Mouse (Mus musculus) cerebellum, adult 2 months (tissue): ENCODE measurements around the gene Pawr.

ENCODE experiments used
- CTCF ChIP-seq: fragments of 200-500 bp; IDR thresholded peaks from 2 replicates; pipeline ENCODE4 v1.5.1; 2011; ENCODE audit warnings: low read depth, mild to moderate bottlenecking, control low read depth, low read length, moderate library complexity, borderline replicate concordance; ENCODE audit not compliant: insufficient read depth
- POLR2A ChIP-seq: fragments of 200-500 bp; IDR thresholded peaks from 2 replicates; pipeline ENCODE4 v1.6.1; 2011; ENCODE audit warnings: low read length, control low read depth, borderline replicate concordance; ENCODE audit not compliant: insufficient read depth

- TF ChIP-seq POLR2A (no peak), CTCF (no peak)
Measured at GRCm38 (mm10) chr10:108443931-108444876, 112.3 kb downstream of the Pawr start.
